Mouse (Mus musculus) small intestine, adult 2 months (tissue): ENCODE measurements around the gene Mtch1.

Experiments
- CTCF ChIP-seq: fragments of 200-500 bp; IDR thresholded peaks from 2 replicates; pipeline ENCODE4 v1.5.1; 2012; ENCODE audit warnings: low read depth, mild to moderate bottlenecking, control low read depth, inconsistent platforms, low read length, moderate library complexity, mixed read lengths; ENCODE audit not compliant: insufficient replicate concordance, insufficient read length; ENCODE audit errors: extremely low read depth
- POLR2A ChIP-seq: fragments of 200-500 bp; IDR thresholded peaks from 2 replicates; pipeline ENCODE4 v1.6.1; 2012; ENCODE audit warnings: low read depth, mild to moderate bottlenecking, control low read depth, inconsistent platforms, low read length, moderate library complexity

- no peak for TF ChIP-seq CTCF
- TF ChIP-seq POLR2A: no peak
Observed at GRCm38 (mm10) chr17:29292996-29293395, 54.7 kb downstream of the Mtch1 start.
